Mouse (Mus musculus): ENCODE results near the gene Rnase9. TPM values are rescaled to one million over a fixed set of nuclear protein-coding genes. Genes with fewer than 3 reads are reported as not detected.

Gene Rnase9
- polyA plus RNA-seq, 1 experiment = not detected

DNA sequence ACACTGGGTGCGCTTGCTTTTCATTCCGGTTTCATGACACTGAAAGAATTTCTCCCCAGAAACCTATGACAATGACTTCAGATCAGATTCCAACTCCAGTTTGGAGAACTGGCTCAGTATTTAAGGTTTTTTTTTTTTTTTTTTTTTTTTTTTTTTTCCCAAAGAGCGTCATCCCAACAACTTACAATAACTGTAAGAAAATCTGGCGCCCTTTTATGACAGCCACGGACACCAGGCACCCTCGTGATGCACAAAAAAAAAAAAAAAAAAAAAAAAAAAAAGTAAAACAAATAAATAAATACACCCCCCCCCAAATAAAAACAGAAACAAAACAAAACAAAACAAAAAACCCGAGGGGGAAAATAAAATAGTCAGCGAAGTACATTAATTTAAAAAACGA lies 46.1 kb upstream of the Rnase9 start:
- Histone ChIP-seq H3K36me3 (ENCODE audit: control insufficient read depth, insufficient read depth, low read length, poor library complexity, severe bottlenecking) (no peaks in the 10 kb centered on the region), H3K27ac (ENCODE audit: insufficient read depth, low read length) (peak overlapping the region; percentile 65; the same call in 1 of the 2 replicates), H3K27me3 (ENCODE audit: control insufficient read depth, insufficient read depth, low read length, poor library complexity, severe bottlenecking) (no peaks in the 10 kb centered on the region), H3K9ac (ENCODE audit: low read depth, poor library complexity, severe bottlenecking) (peak overlapping the region; percentile 65), H3K4me3 (ENCODE audit: low read depth, low read length) (no peak overlapping the region), H3K4me1 (ENCODE audit: control insufficient read depth, insufficient read depth, low read length) (peaks cover 1% of the 10 kb centered on the region), H3K9me3 (replicated peaks; ENCODE audit: control insufficient read depth, insufficient read depth, low read length, poor library complexity, severe bottlenecking) (no peaks in the 10 kb centered on the region)
- no peak for TF ChIP-seq POLR2A (IDR thresholded peaks at IDR 0.05; ENCODE audit: insufficient read depth, low read length)
- no peak for TF ChIP-seq EP300 (IDR thresholded peaks at IDR 0.05; ENCODE audit: insufficient read depth, low read depth, low read length)
- no peak for TF ChIP-seq CTCF (IDR thresholded peaks at IDR 0.05; ENCODE audit: low read depth, low read length)

DNA sequence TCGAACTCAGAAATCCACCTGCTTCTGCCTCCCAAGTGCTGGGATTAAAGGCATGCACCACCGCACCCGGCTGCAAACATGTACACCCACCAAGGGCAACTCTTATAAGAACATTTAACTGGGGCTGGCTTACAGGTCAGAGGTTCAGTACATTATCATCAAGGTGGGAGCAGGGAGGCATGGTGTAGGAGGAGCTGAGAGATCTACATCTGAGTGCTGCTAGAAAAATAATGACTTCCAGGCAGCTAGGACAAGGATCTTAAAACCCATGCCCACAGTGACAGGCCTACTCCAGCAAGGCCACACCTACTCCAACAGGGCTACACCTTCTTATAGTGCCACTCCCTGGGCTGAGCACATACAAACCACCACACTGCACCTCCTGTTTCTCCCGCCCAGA lies 44.2 kb upstream of the Rnase9 start:
- Histone ChIP-seq H3K4me1 (ENCODE audit: control insufficient read depth, insufficient read depth, low read length) (peaks cover 1% of the 10 kb centered on the region), H3K9me3 (replicated peaks; ENCODE audit: control insufficient read depth, insufficient read depth, low read length, poor library complexity, severe bottlenecking) (no peaks in the 10 kb centered on the region), H3K27me3 (ENCODE audit: control insufficient read depth, insufficient read depth, low read length, poor library complexity, severe bottlenecking) (no peaks in the 10 kb centered on the region), H3K36me3 (ENCODE audit: control insufficient read depth, insufficient read depth, low read length, poor library complexity, severe bottlenecking) (no peaks in the 10 kb centered on the region), H3K4me3 (ENCODE audit: low read depth, low read length) (no peak overlapping the region), H3K9ac (ENCODE audit: low read depth, poor library complexity, severe bottlenecking) (no peak overlapping the region), H3K27ac (ENCODE audit: insufficient read depth, low read length) (no peak overlapping the region)
- TF ChIP-seq CTCF (IDR thresholded peaks at IDR 0.05; ENCODE audit: low read depth, low read length) = no peak
- TF ChIP-seq POLR2A (IDR thresholded peaks at IDR 0.05; ENCODE audit: insufficient read depth, low read length) = no peak
- no peak for TF ChIP-seq EP300 (IDR thresholded peaks at IDR 0.05; ENCODE audit: insufficient read depth, low read depth, low read length)

- no peak overlapping the region for H3K9ac ChIP-seq (ENCODE audit: low read depth, poor library complexity, severe bottlenecking)
- H3K4me1 ChIP-seq (ENCODE audit: control insufficient read depth, insufficient read depth, low read length) = peaks cover 1% of the 10 kb centered on the region
- no peak for TF ChIP-seq CTCF (IDR thresholded peaks at IDR 0.05; ENCODE audit: low read depth, low read length)
- TF ChIP-seq EP300 (IDR thresholded peaks at IDR 0.05; ENCODE audit: insufficient read depth, low read depth, low read length) = no peak
- TF ChIP-seq POLR2A (IDR thresholded peaks at IDR 0.05; ENCODE audit: insufficient read depth, low read length) = no peak
- H3K9me3 ChIP-seq (replicated peaks; ENCODE audit: control insufficient read depth, insufficient read depth, low read length, poor library complexity, severe bottlenecking) = no peaks in the 10 kb centered on the region
- H3K27ac ChIP-seq (ENCODE audit: insufficient read depth, low read length) = no peak overlapping the region
- H3K27me3 ChIP-seq (ENCODE audit: control insufficient read depth, insufficient read depth, low read length, poor library complexity, severe bottlenecking) = no peaks in the 10 kb centered on the region
- no peaks in the 10 kb centered on the region for H3K36me3 ChIP-seq (ENCODE audit: control insufficient read depth, insufficient read depth, low read length, poor library complexity, severe bottlenecking)
- no peak overlapping the region for H3K4me3 ChIP-seq (ENCODE audit: low read depth, low read length)
These were observed 43.4 kb upstream of the Rnase9 start for GRCm38 (mm10) chr14:51085086-51085485.

GRCm38 (mm10) chr14:51083805-51084204 lies 42.1 kb upstream of the Rnase9 start:
- Histone ChIP-seq H3K4me3 (ENCODE audit: low read depth, low read length) (no peak overlapping the region; the same call in 1 of the 2 replicates), H3K36me3 (ENCODE audit: control insufficient read depth, insufficient read depth, low read length, poor library complexity, severe bottlenecking) (no peaks in the 10 kb centered on the region), H3K9ac (ENCODE audit: low read depth, poor library complexity, severe bottlenecking) (peak overlapping the region; percentile 9; the same call in 1 of the 2 replicates), H3K27ac (ENCODE audit: insufficient read depth, low read length) (no peak overlapping the region), H3K27me3 (ENCODE audit: control insufficient read depth, insufficient read depth, low read length, poor library complexity, severe bottlenecking) (no peaks in the 10 kb centered on the region), H3K9me3 (replicated peaks; ENCODE audit: control insufficient read depth, insufficient read depth, low read length, poor library complexity, severe bottlenecking) (no peaks in the 10 kb centered on the region), H3K4me1 (ENCODE audit: control insufficient read depth, insufficient read depth, low read length) (peaks cover 1% of the 10 kb centered on the region)
- TF ChIP-seq POLR2A (IDR thresholded peaks at IDR 0.05; ENCODE audit: insufficient read depth, low read length) (no peak), CTCF (IDR thresholded peaks at IDR 0.05; ENCODE audit: low read depth, low read length) (no peak), EP300 (IDR thresholded peaks at IDR 0.05; ENCODE audit: insufficient read depth, low read depth, low read length) (no peak)

DNA sequence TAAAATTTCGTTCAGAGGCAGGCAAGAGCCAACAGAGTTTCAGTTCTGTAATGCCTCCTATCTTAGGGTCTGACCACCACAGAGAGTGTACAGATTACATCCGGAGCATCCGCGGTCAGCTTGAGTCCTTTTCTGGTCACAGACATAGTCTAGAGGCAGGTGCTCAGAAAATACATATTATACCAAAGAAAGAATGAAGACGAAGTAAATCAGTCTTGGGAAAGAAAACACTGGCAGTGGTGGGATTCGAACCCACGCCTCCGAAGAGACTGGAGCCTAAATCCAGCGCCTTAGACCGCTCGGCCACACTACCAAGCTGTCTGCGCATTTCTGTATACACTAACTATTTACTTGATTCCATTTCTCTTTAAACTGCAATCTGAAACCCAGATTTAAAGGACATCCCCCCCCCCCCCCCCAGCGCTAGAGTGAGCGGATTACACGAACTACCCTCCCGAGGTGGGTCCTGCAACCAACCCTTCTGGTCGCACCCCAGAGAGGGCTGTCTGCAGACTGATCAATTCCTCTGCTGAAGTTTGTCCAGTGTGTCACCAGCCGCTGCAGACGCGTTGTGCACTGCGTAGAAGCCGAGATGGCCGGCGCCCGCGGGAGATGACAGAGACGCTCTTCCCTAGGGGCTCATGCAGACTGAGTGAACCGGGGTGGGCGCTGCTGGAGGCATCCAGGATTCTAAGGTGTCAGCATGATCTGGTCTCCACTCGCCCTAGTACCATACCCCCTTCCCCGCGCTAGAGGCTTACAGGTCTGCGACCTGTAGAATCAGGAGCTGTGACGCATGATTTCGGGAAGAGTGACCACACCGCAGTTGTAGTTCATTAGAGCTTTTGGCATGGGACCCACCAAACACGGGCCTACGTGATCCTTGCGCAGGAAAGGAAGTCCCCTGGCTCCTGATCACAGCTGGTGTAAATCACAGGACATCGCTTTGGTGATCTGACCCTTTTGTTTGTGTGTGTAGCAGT lies 41.2 kb upstream of the Rnase9 start:
- peak overlapping the region; percentile 9 for H3K9ac ChIP-seq (ENCODE audit: low read depth, poor library complexity, severe bottlenecking)
- no peaks in the 10 kb centered on the region for H3K9me3 ChIP-seq (replicated peaks; ENCODE audit: control insufficient read depth, insufficient read depth, low read length, poor library complexity, severe bottlenecking)
- no peaks in the 10 kb centered on the region for H3K27me3 ChIP-seq (ENCODE audit: control insufficient read depth, insufficient read depth, low read length, poor library complexity, severe bottlenecking)
- peaks cover 1% of the 10 kb centered on the region for H3K4me1 ChIP-seq (ENCODE audit: control insufficient read depth, insufficient read depth, low read length)
- no peaks in the 10 kb centered on the region for H3K36me3 ChIP-seq (ENCODE audit: control insufficient read depth, insufficient read depth, low read length, poor library complexity, severe bottlenecking)
- no peak overlapping the region for H3K27ac ChIP-seq (ENCODE audit: insufficient read depth, low read length)
- peak overlapping the region; percentile 83 for H3K4me3 ChIP-seq (ENCODE audit: low read depth, low read length)
- TF ChIP-seq CTCF (IDR thresholded peaks at IDR 0.05; ENCODE audit: low read depth, low read length) = no peak
- TF ChIP-seq EP300 (IDR thresholded peaks at IDR 0.05; ENCODE audit: insufficient read depth, low read depth, low read length) = no peak
- no peak for TF ChIP-seq POLR2A (IDR thresholded peaks at IDR 0.05; ENCODE audit: insufficient read depth, low read length)

GRCm38 (mm10) chr14:51081035-51081434 lies 39.4 kb upstream of the Rnase9 start:
- Histone ChIP-seq H3K9ac (ENCODE audit: low read depth, poor library complexity, severe bottlenecking) (no peak overlapping the region), H3K9me3 (replicated peaks; ENCODE audit: control insufficient read depth, insufficient read depth, low read length, poor library complexity, severe bottlenecking) (no peaks in the 10 kb centered on the region), H3K27me3 (ENCODE audit: control insufficient read depth, insufficient read depth, low read length, poor library complexity, severe bottlenecking) (no peaks in the 10 kb centered on the region), H3K36me3 (ENCODE audit: control insufficient read depth, insufficient read depth, low read length, poor library complexity, severe bottlenecking) (no peaks in the 10 kb centered on the region), H3K27ac (ENCODE audit: insufficient read depth, low read length) (no peak overlapping the region), H3K4me3 (ENCODE audit: low read depth, low read length) (no peak overlapping the region), H3K4me1 (ENCODE audit: control insufficient read depth, insufficient read depth, low read length) (peaks cover 1% of the 10 kb centered on the region)
- TF ChIP-seq POLR2A (IDR thresholded peaks at IDR 0.05; ENCODE audit: insufficient read depth, low read length) = no peak
- no peak for TF ChIP-seq CTCF (IDR thresholded peaks at IDR 0.05; ENCODE audit: low read depth, low read length)
- TF ChIP-seq EP300 (IDR thresholded peaks at IDR 0.05; ENCODE audit: insufficient read depth, low read depth, low read length) = no peak

All from ES-Bruce4 (cell line).